Mouse (Mus musculus) cerebellum, adult 2 months (tissue): ENCODE measurements around the gene Dnlz.

Experiments used
- CTCF ChIP-seq: fragments of 200-500 bp; IDR thresholded peaks from 2 replicates; pipeline ENCODE4 v1.5.1; 2011; ENCODE audit warnings: low read depth, mild to moderate bottlenecking, control low read depth, low read length, moderate library complexity, borderline replicate concordance; ENCODE audit not compliant: insufficient read depth
- POLR2A ChIP-seq: fragments of 200-500 bp; IDR thresholded peaks from 2 replicates; pipeline ENCODE4 v1.6.1; 2011; ENCODE audit warnings: low read length, control low read depth, borderline replicate concordance; ENCODE audit not compliant: insufficient read depth

- TF ChIP-seq CTCF = no peak
- TF ChIP-seq POLR2A = no peak
These were observed 13.4 kb downstream of the Dnlz start for GRCm38 (mm10) chr2:26338302-26339203.
